Mouse (Mus musculus): Measurements from ENCODE around the gene Syne1.

GRCm38 (mm10) chr10:5058876-5059275 is 492.4 kb downstream of the Syne1 start:
- no peak for TF ChIP-seq POLR2A (IDR thresholded peaks at IDR 0.05; ENCODE audit: low read depth, low read length)
- no peak for TF ChIP-seq CTCF (IDR thresholded peaks at IDR 0.05; ENCODE audit: extremely low read depth, insufficient read depth, insufficient read length, insufficient replicate concordance)
